Mouse (Mus musculus) frontal cortex, adult (tissue): ENCODE measurements at regions not wholly inside any gene's neighbourhood (a gene's known extent, or its start where the extent isn't known, plus 50 kb on each side); places are given as distances from the start of the nearest gene placed in this dataset.

Experiments
- ATAC-seq: cut with Nextera tagmentation; 2 replicates; pipeline ENCODE4 v1.9.2; 2017; ENCODE audit warnings: mild to moderate bottlenecking, moderate library complexity, mixed read lengths; ENCODE audit not compliant: low TSS enrichment

GRCm38 (mm10) chr17:4417686-4418085, 576.4 kb upstream of the Arid1b start:
- no peak for ATAC-seq

- ATAC-seq = no peak
Measured at GRCm38 (mm10) chr17:4424451-4425168, 569.5 kb upstream of the Arid1b start.

DNA sequence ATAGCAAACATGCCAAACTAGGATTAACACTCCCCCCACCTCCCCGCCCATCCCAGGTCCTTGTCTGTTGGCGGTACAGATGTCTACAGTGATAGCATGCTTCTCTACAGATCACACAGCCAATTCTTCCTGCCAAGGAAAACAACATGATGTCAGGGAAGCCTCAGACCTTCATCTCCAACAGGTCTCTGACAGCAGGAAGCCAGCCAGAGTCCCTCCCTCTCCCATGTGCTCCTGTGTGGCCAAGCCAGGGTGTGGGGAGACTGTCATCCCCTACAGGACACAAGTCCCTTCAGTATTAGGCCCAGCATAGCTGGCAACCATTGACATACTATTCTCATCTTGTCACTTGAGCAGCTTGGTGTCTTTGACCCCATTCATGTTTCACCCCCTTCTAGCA, 568.8 kb upstream of the Arid1b start:
- ATAC-seq = no peak

DNA sequence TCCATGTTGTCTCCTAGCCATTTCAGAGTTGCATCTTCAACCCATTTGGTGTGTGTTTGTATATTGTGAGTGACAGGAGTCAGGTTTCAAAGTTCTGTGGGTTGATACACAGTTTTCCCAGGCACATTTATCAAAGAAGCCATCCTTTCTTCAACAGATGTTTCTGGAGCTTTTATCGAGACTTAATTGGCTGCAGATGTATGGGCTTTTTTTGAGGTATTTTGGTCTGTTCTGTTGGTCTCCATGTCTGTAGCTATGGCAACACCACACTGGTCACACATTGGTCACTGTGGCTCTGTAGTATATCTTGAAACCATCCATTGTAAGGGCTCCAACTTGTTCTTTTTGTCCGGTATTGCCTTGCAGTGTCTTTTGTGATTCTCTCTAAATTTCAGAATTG, 565.1 kb upstream of the Arid1b start:
- ATAC-seq = no peak

GRCm38 (mm10) chr17:4445606-4446005, 548.5 kb upstream of the Arid1b start:
- no peak for ATAC-seq

DNA sequence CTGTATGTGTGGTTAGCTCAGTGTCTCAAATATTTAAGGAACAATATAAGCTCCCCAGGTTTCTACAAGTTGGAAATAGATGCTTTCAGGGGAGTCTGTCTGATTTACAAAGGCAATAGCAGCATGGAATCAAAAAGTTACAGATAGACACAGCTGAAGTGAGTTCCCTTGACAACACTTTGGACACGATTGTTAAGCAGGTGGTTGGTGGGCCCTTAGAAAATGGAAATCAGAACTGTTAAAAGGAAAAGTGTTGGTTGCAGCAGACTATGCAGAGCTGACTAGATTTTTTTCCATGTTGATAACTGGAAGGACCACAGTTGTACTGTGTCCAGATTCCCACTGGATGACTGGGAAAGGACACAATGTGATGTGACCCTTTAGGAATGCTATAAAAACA, 536.6 kb upstream of the Arid1b start:
- no peak for ATAC-seq

DNA sequence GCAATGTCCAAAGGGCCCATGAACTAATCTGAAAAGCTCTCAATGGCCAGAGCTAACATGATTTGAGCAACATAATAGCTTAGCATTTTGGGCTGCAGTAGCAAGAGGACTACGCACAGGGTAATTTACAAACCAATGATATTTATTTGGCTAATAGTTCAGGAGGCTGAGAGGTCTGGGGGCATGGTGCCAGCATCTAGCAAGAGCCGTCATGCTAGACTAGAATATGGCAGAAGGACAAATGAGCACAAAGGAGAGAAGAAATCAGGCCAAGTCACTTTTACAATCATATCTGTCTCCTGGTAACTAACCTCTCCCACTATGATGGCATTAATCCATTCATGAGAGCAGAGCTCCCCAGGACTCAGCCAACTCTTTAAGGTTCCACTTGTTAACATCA, 532.6 kb upstream of the Arid1b start:
- ATAC-seq = no peak

GRCm38 (mm10) chr17:4464286-4464880, 529.7 kb upstream of the Arid1b start:
- ATAC-seq = peak; percentile 57; the same call in 1 of the 2 replicates

DNA sequence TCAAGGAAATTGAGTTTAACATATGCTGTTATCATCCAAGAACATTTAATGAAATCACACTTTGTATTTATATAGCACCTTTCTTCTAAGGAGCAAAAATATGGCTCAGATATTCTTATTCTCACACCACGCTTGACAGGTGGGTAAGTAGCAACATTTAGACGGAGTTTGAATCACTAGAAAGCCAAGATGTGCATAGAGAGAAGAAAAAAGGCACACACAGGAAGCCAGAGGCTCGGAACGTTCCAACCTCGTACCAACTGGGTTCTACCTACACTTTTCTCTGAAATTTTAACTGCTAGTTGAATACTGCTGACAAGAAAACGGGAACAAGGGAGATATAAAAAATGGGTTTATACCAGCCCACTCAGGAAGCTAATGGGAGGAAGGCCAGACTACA, 528.4 kb upstream of the Arid1b start:
- peak; percentile 81 for ATAC-seq

GRCm38 (mm10) chr17:4472412-4472811, 521.7 kb upstream of the Arid1b start:
- ATAC-seq = no peak

- no peak for ATAC-seq
Measured at GRCm38 (mm10) chr17:4474350-4474749, 519.8 kb upstream of the Arid1b start.

DNA sequence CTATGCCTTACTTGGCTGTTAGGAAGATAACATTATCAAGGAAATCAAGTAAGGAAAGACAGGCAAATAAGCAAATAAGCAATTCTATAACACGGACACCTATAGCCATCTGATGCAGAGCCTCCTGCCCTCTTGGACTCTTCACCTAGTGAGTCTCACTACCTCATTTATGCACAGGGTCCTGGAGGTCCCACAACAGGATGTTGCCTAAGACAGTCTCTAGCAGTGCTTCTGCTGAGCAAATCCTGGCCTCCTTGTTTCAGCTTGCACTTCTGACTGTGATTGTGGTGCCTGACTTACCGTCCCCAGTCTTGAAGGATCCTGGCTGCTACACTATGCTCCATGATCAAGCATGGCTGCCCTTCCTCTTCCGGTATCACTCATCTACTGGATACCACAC, 518.5 kb upstream of the Arid1b start:
- ATAC-seq = no peak

DNA sequence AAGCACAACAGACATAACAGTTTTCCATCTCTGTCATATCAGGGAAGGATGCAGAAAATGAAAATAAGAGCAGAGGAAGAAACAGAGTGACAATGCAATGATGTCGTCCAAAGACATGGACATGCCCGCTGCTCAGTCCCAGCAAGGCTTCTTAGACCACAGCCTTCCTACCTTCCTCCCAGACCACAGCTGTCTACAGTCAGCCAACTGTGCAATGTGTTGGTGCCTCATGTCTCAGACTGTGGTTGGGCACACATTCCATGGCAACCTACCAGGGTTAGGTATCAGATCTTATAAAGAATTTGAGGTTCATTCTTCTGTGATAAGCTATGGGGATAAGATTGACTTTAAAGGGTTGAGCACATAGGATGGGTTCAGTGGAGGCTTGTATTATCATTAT, 499.7 kb upstream of the Arid1b start:
- ATAC-seq = no peak

- no peak for ATAC-seq
Measured at GRCm38 (mm10) chr17:4500504-4500903, 493.6 kb upstream of the Arid1b start.

- no peak for ATAC-seq
Measured at GRCm38 (mm10) chr17:4501029-4501428, 493.1 kb upstream of the Arid1b start.

GRCm38 (mm10) chr17:4504951-4505350, 489.2 kb upstream of the Arid1b start:
- peak; percentile 52; the same call in 1 of the 2 replicates for ATAC-seq

GRCm38 (mm10) chr17:4509506-4509905, 484.6 kb upstream of the Arid1b start:
- ATAC-seq = no peak

DNA sequence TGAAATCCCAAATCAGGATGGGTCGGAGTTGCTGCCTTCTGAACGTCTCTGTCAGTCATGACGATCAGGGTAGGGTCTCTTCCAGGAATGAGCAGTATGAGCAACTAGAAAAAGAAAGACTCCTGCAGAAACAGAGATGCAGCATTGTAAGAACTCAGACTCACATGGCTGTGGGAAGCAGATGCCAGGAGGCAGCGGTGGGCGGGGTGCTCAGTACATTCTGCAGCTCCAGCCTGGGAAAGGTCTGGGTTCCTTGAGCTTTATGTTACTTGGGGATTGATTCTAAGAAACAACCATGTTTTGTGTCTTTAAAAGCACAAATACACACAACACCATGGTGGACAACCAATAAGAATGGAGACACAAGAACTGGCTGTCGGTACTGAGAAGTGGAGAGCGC, 478.0 kb upstream of the Arid1b start:
- peak; percentile 90 for ATAC-seq

DNA sequence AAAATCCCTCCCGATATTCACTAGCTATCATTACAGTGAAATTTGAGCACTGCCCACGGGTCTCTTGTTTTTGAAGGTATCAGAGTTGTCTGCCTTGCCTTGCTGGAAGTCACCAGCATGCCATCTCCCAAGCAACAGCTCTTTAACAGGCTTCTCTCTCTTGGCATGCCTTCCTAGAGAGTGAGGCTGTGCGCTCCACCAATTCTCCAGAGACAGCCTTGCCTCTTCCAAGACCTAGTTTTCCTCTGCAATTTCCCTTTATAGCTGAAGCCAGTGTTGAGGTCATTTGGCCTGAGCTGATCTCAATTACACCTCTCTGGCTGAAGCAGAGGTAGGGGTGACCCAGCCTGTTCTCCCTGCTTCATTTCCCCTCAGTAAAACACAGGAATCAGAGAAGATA, 477.3 kb upstream of the Arid1b start:
- peak; percentile 98 for ATAC-seq

GRCm38 (mm10) chr17:4521031-4521430, 473.1 kb upstream of the Arid1b start:
- ATAC-seq = no peak

GRCm38 (mm10) chr17:4526466-4526865, 467.7 kb upstream of the Arid1b start:
- ATAC-seq = no peak

DNA sequence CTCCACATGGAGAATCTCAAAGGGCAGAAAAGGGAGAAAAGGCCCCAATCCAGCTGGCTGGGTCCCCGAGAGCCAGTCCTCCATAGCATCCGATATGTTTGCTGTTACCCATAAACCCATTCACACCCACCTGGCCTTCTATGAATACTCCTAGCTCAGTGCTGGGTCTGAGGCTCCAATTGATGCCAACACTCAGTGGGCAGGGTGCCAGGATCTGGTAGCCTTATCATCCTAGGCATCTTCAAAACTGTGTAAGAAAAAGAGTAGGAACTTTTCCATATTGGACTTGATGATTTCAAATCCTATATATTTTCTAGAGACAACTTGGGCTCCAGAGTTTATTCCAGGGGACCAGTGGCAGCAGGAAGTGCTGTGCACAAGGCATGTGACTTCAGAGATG, 462.0 kb upstream of the Arid1b start:
- ATAC-seq = no peak

DNA sequence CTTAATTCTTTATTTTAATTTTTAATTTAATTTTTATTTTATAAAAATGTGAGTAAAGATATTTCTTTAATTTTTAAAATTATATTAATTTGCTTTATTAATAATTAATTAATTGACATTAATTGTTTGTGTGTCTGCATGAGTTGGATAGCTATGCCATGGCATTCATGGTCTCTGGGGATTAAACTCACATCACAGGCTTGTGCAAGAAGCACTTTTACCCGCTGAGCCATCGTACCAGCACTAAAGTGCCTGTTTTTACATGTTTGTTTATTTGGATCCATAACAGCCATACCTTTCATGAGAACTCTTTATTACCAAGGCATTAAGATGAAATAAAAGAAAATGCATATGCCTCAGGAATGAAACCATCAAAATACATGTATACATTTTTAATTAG, 453.7 kb upstream of the Arid1b start:
- ATAC-seq = no peak
